Mouse (Mus musculus): ENCODE results near the gene Fbln5.

Fbln5 gene

DNA sequence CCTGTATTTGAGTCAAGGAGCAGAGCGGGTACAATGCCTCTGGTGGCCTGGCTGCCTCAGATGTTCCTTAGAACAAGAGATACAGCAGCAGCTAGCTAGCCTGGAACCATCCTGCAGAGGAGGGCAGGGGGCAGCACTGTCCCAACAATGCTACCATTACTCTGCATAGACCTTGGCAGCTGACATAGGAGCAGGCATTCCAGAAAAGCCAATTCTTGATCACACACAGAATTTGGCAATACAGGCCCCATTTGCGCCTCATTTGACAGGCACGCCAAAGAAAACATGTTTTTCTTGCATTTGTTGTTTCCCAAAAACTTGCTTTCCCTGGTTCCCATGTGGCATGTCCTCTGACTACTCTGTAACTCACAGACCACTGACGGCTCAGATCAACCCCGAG is 56.8 kb downstream of the Fbln5 start:
- DNase-seq (ENCODE audit: low read depth, low spot score): no peak

DNA sequence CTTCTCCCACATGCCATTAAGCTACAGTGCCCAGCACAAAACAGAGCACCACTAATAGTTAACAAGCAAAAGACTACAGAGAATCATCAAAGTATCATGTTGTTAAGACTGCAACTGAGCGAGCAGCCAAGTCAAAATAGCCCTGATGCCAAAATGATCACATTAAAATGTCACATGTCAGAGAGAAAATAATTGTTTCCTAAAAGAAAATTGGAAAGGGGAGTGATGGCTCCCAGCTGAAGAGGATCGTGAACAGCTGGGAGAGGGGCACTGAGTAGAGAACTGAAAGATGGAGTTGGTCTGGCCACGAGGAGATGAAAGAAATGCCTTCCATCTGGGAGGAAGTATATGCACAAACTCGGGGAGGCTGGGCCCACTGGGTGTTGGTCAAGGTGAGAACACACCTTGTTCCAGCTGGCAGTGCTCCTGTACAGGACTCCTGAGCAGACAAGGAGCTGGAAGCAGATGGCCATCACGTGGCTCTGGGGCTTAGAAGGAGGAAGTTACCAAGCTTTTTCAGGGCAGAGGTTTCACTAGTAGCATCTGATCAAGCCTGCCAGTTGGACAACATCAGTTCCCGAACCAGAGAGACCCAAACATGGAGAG is 59.3 kb downstream of the Fbln5 start:
- no peak for DNase-seq (ENCODE audit: low read depth, low spot score)

DNA sequence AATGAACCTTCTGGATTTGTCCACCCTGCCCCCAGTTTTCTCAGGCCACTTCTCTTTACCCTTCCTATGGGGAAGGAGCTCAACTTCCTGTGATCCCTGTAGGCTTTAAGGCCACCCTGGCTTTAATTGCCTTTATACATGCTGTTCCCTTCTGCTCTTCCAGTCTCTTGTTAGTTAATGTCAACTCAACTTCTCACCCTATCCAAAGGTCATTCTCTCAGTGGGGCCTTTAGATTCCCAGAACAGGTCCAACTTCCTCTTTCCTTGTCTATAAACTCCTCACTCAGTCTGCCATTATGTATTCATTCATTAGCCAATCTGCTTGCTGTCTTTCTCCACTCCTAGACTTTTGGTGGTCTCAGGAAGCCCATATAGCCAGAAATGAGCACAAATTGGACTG is 60.2 kb downstream of the Fbln5 start:
- DNase-seq (ENCODE audit: low read depth, low spot score): no peak

DNA sequence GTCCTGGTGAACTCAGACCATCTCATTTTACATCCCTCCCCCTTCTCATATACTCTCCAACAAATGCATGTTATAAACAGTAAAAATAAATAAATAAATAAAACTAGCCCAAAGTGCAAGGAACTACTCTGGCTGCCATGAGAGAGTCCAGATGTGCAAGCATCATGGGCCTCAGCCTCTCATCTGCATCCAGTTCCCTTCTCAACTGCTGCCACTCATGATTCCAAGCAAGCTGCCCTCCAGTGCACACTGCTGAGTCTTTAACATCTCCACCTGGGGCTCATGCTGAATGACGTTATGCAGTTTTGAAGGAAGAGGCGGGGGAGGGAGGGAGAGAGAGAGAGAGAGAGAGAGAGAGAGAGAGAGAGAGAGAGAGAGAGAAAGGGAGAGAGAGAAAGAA is 76.5 kb downstream of the Fbln5 start:
- no peak for DNase-seq (ENCODE audit: low read depth, low spot score)

DNA sequence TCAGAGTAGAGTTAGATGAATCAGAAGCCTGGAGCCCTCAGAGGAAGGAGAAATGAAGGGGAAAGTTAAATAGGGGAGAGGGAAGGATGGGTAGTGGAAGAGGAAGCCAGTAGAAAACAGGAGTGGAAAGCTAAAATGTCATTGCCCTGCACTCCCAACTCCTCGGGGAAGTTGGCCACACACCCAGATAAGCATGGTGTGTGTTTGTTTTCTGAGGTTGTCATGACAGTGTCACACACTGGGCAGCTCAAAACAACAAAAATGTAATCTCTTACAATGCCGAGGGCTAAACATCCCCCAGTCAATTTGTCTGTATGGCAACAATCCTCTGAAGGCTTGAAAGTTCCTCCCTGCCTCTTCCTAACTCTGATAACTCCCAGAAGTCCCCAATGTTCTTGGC is 78.4 kb downstream of the Fbln5 start:
- DNase-seq (ENCODE audit: low read depth, low spot score): no peak

DNA sequence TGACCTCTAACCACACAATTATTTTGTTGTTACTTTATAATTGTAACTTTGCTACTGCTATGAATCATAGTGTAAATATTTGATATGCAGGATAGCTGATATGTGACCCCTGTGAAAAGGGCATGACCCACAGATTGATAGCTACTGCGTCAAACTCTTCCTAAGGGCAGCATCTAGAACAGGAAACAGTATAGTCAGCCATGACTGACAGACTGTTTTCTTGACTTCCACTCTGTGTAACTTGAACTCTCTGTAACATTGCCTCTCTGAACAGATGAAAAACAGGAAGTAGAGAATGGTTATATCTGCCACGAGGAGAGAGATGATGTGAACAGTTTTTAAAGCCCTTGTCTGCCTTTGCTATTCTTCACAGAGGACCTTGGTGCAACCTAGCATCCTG is 78.8 kb downstream of the Fbln5 start:
- DNase-seq (ENCODE audit: low read depth, low spot score): no peak

DNA sequence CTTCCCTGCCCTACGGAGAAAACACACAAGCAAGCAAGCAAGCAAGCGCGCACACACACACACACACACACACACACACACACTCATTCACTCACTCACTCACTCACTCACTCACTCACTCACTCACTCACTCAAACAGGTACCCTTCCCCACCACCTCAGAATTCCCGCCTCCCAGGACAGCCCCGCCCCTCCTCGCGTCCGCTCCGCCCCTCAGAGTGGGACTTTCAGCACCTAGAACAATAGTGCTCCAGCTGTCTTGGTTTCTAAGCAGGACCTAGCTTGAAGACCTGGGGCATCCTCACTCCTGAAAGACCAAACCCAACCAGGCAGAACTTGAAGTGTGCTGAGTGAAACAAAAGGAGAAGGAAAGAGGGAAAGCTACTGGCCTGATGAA is 100.1 kb downstream of the Fbln5 start:
- DNase-seq (ENCODE audit: low read depth, low spot score): peak; percentile 88

DNA sequence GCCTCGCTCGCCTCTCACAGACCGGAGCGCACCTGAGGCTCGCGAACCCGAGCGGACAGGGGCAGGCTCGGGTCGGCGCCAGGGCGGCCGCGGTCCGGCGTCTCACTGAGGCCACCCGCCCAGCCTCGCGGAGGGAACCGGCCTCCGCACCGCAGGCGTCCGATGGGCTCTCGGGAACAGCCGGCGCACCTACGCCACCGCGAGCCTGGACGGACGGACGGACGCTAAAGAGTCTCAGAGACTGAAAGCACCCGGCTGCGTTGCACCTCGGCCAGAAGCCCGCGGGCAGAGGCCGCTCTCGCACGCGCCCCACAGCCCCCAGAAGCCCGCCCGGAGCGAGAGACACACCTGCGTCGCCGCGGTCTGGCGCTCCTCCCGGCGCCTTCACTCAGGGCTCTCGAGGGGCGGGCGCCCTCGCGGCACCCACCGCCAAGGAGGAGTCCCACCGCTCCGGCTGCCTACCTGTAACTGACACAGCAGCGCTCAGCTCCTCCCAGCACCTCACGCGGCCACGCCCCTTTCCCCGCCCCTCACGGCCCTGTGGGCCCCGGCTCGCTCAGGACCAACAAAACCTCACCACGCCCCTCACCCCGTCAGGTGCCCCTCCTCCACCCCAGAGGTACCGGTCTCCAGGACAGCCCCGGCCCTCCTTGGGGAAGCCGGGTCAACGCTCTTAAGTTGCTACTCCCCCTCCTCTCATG is 100.7 kb downstream of the Fbln5 start, which contains the start of gene Tc2n:
TSS of gene Tc2n (minus strand) at position 470 of the 701 bp plus-strand sequence.
- peak; percentile 90 for DNase-seq (ENCODE audit: low read depth, low spot score)

DNA sequence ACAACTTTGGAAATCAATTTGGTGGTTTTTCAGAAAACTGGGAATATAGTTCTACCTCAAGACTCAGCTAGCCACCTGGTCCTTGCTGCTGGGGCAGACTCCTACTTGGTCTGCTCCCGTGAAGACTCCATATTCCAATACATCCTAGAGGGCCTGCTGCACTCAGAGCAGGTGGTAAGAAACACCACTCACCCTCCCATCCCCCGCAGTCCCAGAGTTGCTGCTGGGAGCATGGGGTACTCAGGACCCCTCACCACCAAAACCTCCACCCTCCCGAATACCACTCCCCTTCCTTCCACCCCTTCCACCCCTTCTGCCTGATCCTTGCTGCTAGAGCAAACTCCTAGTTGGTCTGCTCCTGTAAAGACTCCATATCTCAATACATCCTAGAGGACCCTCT is 119.7 kb downstream of the Fbln5 start:
- no peak for DNase-seq (ENCODE audit: low read depth, low spot score)
